9 mouse cellular contexts compared by ENCODE assay signal in the genomic region with DNA sequence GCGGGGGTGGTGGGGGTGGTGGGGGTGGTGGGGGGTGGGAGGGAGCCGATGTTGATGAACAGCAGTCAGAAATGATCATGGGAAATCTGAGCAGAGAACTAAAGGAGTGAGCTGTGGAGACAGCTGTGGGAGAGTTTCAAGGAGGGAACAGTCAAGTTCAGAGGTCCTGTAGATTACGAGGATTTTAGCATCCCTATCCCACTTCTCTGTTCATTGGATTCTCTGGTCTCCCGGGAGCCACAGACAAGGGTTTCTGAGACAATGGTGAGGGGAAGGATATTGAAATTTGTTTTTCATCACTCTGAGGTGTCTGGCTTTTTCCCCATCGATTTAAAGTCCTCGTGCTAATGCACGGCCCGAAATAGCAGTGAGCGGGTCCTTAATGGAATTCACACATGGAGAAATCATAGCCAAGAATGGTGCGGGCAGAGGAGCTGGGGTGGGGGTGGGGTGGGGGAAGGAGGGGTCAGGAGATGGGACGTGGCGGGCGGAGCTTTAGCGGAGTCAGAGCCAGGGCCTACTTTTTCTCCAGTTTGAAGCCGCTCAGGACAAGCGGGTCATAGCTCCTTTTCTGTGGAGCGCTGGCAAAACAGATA. TPM values are rescaled to one million over a fixed set of nuclear protein-coding genes. Genes with fewer than 3 reads are reported as not detected.
DNase-seq lines count a peak whose midpoint lies in the region; ATAC-seq and TF ChIP-seq lines count a peak whose summit lies in the region.
"Had no signal": no experiment of that assay in that cellular context is flagged by ENCODE, and none has a peak within 500 bp of the region (broad histone marks: within the 10 kb centered on the region; RNA-seq: fewer than 3 reads in every experiment).

No protein-coding gene starts in this region.

- 21% methylated on average over 17 of the region's 17 CpGs for WGBS in kidney, postnatal 0 days
- 29% methylated on average over 16 of the region's 17 CpGs for WGBS in hindbrain, embryonic 12.5 days
- 35% methylated on average over 17 of the region's 17 CpGs for WGBS in neural tube, embryonic 12.5 days

- no peak for TF ChIP-seq CTCF in kidney, postnatal 0 days (IDR thresholded peaks at IDR 0.05; ENCODE audit: low read depth)

- peak; percentile 19; the same call in 1 of the 2 replicates for ATAC-seq in kidney, postnatal 0 days (replicated peaks; ENCODE audit: low FRiP score, low read depth)
- ATAC-seq in hindbrain, embryonic 12.5 days (ENCODE audit: low FRiP score) = peak; percentile 43
- no peak for ATAC-seq in neural tube, embryonic 12.5 days (ENCODE audit: low FRiP score, low read depth)
- no peak for ATAC-seq in megakaryocyte-erythroid progenitor cell, adult 5-6 weeks (replicated peaks; ENCODE audit: low FRiP score, low TSS enrichment, poor library complexity, severe bottlenecking)
- no peak for ATAC-seq in CD4-positive, CD25-positive, alpha-beta regulatory T cell, adult 4 months

- no peak overlapping the region for H3K4me3 ChIP-seq in kidney, postnatal 0 days (replicated peaks; ENCODE audit: low read depth, low read length)
- H3K4me3 ChIP-seq in hindbrain, embryonic 12.5 days = no peak overlapping the region
- no peak overlapping the region for H3K4me3 ChIP-seq in neural tube, embryonic 12.5 days

- peak; percentile 81 for DNase-seq in kidney, postnatal 0 days (ENCODE audit: low spot score)
- DNase-seq in kidney, postnatal 25 days = no peak
- DNase-seq in embryo, embryonic 9.5 days (ENCODE audit: extremely low spot score) = peak; percentile 41
- DNase-seq in frontal cortex, postnatal 10 days (ENCODE audit: low spot score in 2 of 2) = no peak
- DNase-seq: layer of hippocampus, postnatal 36 days had no signal

- H3K4me1 ChIP-seq in kidney, postnatal 0 days (replicated peaks; ENCODE audit: insufficient read depth, low read length) = peaks cover 21% of the 10 kb centered on the region
- peaks cover 32% of the 10 kb centered on the region for H3K4me1 ChIP-seq in hindbrain, embryonic 12.5 days
- peaks cover 25% of the 10 kb centered on the region for H3K4me1 ChIP-seq in neural tube, embryonic 12.5 days

- peak overlapping the region; percentile 87 for H3K27ac ChIP-seq in kidney, postnatal 0 days
- peak overlapping the region; percentile 69; the same call in 1 of the 2 replicates for H3K27ac ChIP-seq in hindbrain, embryonic 12.5 days
- H3K27ac ChIP-seq in neural tube, embryonic 12.5 days = no peak overlapping the region

- H3K4me2 ChIP-seq in kidney, postnatal 0 days (ENCODE audit: low read length) = no peak overlapping the region
- 0 out of 2 replicates have a peak overlapping the region, but pooled peaks have one; percentile 21 for H3K4me2 ChIP-seq in hindbrain, embryonic 12.5 days (replicated peaks)
- H3K4me2 ChIP-seq in neural tube, embryonic 12.5 days (replicated peaks) = peak overlapping the region; percentile 24; the same call in 1 of the 2 replicates

- no peaks in the 10 kb centered on the region for H3K9me3 ChIP-seq in kidney, postnatal 0 days (replicated peaks; ENCODE audit: low read length)
- no peaks in the 10 kb centered on the region for H3K9me3 ChIP-seq in hindbrain, embryonic 12.5 days (replicated peaks)
- no peaks in the 10 kb centered on the region for H3K9me3 ChIP-seq in neural tube, embryonic 12.5 days

- no peak overlapping the region for H3K9ac ChIP-seq in kidney, postnatal 0 days (ENCODE audit: low read depth, low read length)
- H3K9ac ChIP-seq in hindbrain, embryonic 12.5 days = no peak overlapping the region
- no peak overlapping the region for H3K9ac ChIP-seq in neural tube, embryonic 12.5 days

- no peaks in the 10 kb centered on the region for H3K36me3 ChIP-seq in kidney, postnatal 0 days (ENCODE audit: insufficient read depth, low read length)
- no peaks in the 10 kb centered on the region for H3K36me3 ChIP-seq in hindbrain, embryonic 12.5 days
- no peaks in the 10 kb centered on the region for H3K36me3 ChIP-seq in neural tube, embryonic 12.5 days

- no peaks in the 10 kb centered on the region for H3K27me3 ChIP-seq in kidney, postnatal 0 days (ENCODE audit: insufficient read depth, low read length)
- H3K27me3 ChIP-seq in hindbrain, embryonic 12.5 days = no peaks in the 10 kb centered on the region
- H3K27me3 ChIP-seq in neural tube, embryonic 12.5 days (replicated peaks) = no peaks in the 10 kb centered on the region

RNA-seq across cellular contexts. Expression of gene Adam19, which starts 13.7 kb away (rescaled TPM):
- polyA plus RNA-seq in kidney, postnatal 0 days (2015; fragmentation: Nextera tagmentation; extraction: Ambion mirVana) = 6.5 and 8.1 TPM in 2 replicates
- polyA plus RNA-seq in hindbrain, embryonic 12.5 days (2016; fragmentation: Nextera tagmentation; extraction: Ambion mirVana) = 17.3 and 18.4 TPM in 2 replicates
- 21.1 and 25.2 TPM in 2 replicates for polyA plus RNA-seq in neural tube, embryonic 12.5 days (2016; fragmentation: Nextera tagmentation; extraction: Ambion mirVana)
- 0.20 and 0.92 TPM in 2 replicates for total RNA-seq in megakaryocyte-erythroid progenitor cell, adult 5-6 weeks (2014; fragmentation: Nextera tagmentation)
- not detected in 2 replicates for total RNA-seq in megakaryocyte-erythroid progenitor cell, adult 5-6 weeks (2017)
- 10 to 100 TPM; 60.6 to 85.0 TPM for polyA plus RNA-seq in CD4-positive, CD25-positive, alpha-beta regulatory T cell, adult 4 months (2017; shearing (Covaris generic))

RNA-seq across cellular contexts. Expression of gene Gm12166, which starts 17.4 kb away (rescaled TPM):
- 6.0 and 6.2 TPM in 2 replicates for polyA plus RNA-seq in kidney, postnatal 0 days (2015; fragmentation: Nextera tagmentation; extraction: Ambion mirVana)
- 2.7 and 5.6 TPM in 2 replicates for polyA plus RNA-seq in hindbrain, embryonic 12.5 days (2016; fragmentation: Nextera tagmentation; extraction: Ambion mirVana)
- 3.9 and 4.8 TPM in 2 replicates for polyA plus RNA-seq in neural tube, embryonic 12.5 days (2016; fragmentation: Nextera tagmentation; extraction: Ambion mirVana)
- 8.4 TPM in 1 of 2 replicates, not detected in the other for total RNA-seq in megakaryocyte-erythroid progenitor cell, adult 5-6 weeks (2014; fragmentation: Nextera tagmentation)
- 7.6 and 8.1 TPM in 2 replicates for total RNA-seq in megakaryocyte-erythroid progenitor cell, adult 5-6 weeks (2017)
- 10 to 100 TPM; 14.3 to 43.4 TPM for polyA plus RNA-seq in CD4-positive, CD25-positive, alpha-beta regulatory T cell, adult 4 months (2017; shearing (Covaris generic))

Comparison
In these comparisons a context has a peak if more than half of its experiments do, and no peak if none do; other contexts are left out.
1. DNase-seq: peak in kidney, postnatal 0 days (single experiment) and embryo, embryonic 9.5 days (single experiment); none in kidney, postnatal 25 days (0 of 2) and frontal cortex, postnatal 10 days (0 of 2).
2. ATAC-seq: peak in kidney, postnatal 0 days (single experiment) and hindbrain, embryonic 12.5 days (single experiment); none in neural tube, embryonic 12.5 days (single experiment), megakaryocyte-erythroid progenitor cell, adult 5-6 weeks (single experiment) and CD4-positive, CD25-positive, alpha-beta regulatory T cell, adult 4 months (single experiment).